ENCODE assay signal across 25 mouse cellular contexts in the genomic region with DNA sequence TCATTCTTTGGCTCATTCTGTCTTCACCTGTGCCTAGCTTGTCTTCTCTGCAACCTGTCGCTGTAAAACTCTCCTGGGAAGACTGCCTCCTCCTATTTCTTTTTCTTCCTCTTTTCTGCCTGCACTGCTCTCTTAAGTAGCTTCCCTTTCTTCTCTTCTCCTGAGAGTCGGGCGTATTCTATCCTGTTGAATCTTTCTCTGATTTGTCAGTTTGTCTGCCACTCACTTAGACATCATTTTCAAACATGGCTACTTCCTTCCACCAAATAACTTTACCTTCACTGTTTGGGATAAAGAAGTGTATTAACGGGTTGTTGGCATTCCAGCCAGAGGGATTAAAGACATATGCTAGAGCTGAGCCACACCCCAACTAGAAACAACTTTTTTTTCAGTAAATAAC. TPM values are rescaled to one million over a fixed set of nuclear protein-coding genes. Genes with fewer than 3 reads are reported as not detected.
DNase-seq lines count a peak whose midpoint lies in the region; ATAC-seq lines count a peak whose summit lies in the region.
"Had no signal": no experiment of that assay in that cellular context is flagged by ENCODE, and none has a peak within 500 bp of the region (broad histone marks: within the 10 kb centered on the region; RNA-seq: fewer than 3 reads in every experiment).

No protein-coding gene starts in this region.

- peak; percentile 43 for DNase-seq in heart, adult 11 months
- no peak for DNase-seq in heart, embryonic 10.5 days (ENCODE audit: low spot score)
- peak; percentile 56 for DNase-seq in MEL-GATA-1-ER (ENCODE audit: extremely low read depth, low read depth)
- no peak for DNase-seq in B cell, adult 2 months
- DNase-seq: adrenal gland, adult 2 months; adrenal gland, postnatal 36 days; cerebellum, adult 18-20 months; gastrocnemius, postnatal 10 days; kidney, adult 9 months; kidney, postnatal 10 days; layer of hippocampus, adult 9-11 months; lung, embryonic 14.5 days; lung, postnatal 14 days; midbrain, embryonic 14.5 days; retina, postnatal 1 day; right cerebral cortex, postnatal 14 days had no signal

- 90% methylated on average over 4 of the region's 4 CpGs for WGBS in heart, embryonic 11.5 days (ENCODE audit: insufficient replicate concordance)
- 84% methylated on average over 4 of the region's 4 CpGs for WGBS in heart, embryonic 16.5 days
- 89% methylated on average over 4 of the region's 4 CpGs for WGBS in heart, embryonic 10.5 days

- H3K9ac ChIP-seq in heart, embryonic 11.5 days (ENCODE audit: low read depth, low read length), result no peak overlapping the region
- no peak overlapping the region for H3K9ac ChIP-seq in heart, embryonic 16.5 days (ENCODE audit: low read length)
- H3K9ac ChIP-seq: embryonic facial prominence, embryonic 15.5 days; forebrain, embryonic 13.5 days; hindbrain, embryonic 14.5 days; liver, embryonic 15.5 days; lung, embryonic 14.5 days; stomach, embryonic 15.5 days had no signal

- H3K27ac ChIP-seq in heart, embryonic 11.5 days (ENCODE audit: low read depth, low read length), result no peak overlapping the region
- peak overlapping the region; percentile 48 for H3K27ac ChIP-seq in heart, embryonic 16.5 days (ENCODE audit: low read length)
- H3K27ac ChIP-seq in heart, embryonic 10.5 days, result no peak overlapping the region
- H3K27ac ChIP-seq: embryonic facial prominence, embryonic 15.5 days; forebrain, embryonic 13.5 days; hindbrain, embryonic 14.5 days; liver, embryonic 15.5 days; stomach, embryonic 15.5 days had no signal

- H3K4me3 ChIP-seq in heart, embryonic 11.5 days (ENCODE audit: low read depth, low read length), result no peak overlapping the region
- no peak overlapping the region for H3K4me3 ChIP-seq in heart, embryonic 16.5 days (ENCODE audit: low read length)
- no peak overlapping the region for H3K4me3 ChIP-seq in heart, embryonic 10.5 days
- H3K4me3 ChIP-seq: embryonic facial prominence, embryonic 15.5 days; forebrain, embryonic 13.5 days; liver, embryonic 15.5 days; stomach, embryonic 15.5 days had no signal

- no peak for ATAC-seq in heart, embryonic 11.5 days (replicated peaks; ENCODE audit: insufficient number of reproducible peaks, low FRiP score, low TSS enrichment)
- ATAC-seq in heart, embryonic 16.5 days (replicated peaks; ENCODE audit: extremely low read depth, insufficient read depth, low FRiP score), result no peak
- ATAC-seq: activated CD4-positive, CD25-positive, alpha-beta regulatory T cell, adult 4 months; forebrain, embryonic 13.5 days; intestine, postnatal 0 days had no signal

- no peaks in the 10 kb centered on the region for H3K27me3 ChIP-seq in heart, embryonic 11.5 days (ENCODE audit: control insufficient read depth, insufficient read depth, low read length)
- H3K27me3 ChIP-seq in heart, embryonic 16.5 days (ENCODE audit: control insufficient read depth, insufficient read depth, low read length), result no peaks in the 10 kb centered on the region
- no peaks in the 10 kb centered on the region for H3K27me3 ChIP-seq in heart, embryonic 10.5 days (ENCODE audit: insufficient read depth, poor library complexity, severe bottlenecking)
- H3K27me3 ChIP-seq: embryonic facial prominence, embryonic 15.5 days; forebrain, embryonic 13.5 days; liver, embryonic 15.5 days; stomach, embryonic 15.5 days had no signal

- peaks cover 38% of the 10 kb centered on the region for H3K36me3 ChIP-seq in heart, embryonic 11.5 days (ENCODE audit: control insufficient read depth, insufficient read depth, low read length)
- peaks cover 56% of the 10 kb centered on the region for H3K36me3 ChIP-seq in heart, embryonic 16.5 days (ENCODE audit: control insufficient read depth, insufficient read depth)
- H3K36me3 ChIP-seq in heart, embryonic 10.5 days, result peaks cover 94% of the 10 kb centered on the region

- H3K9me3 ChIP-seq in heart, embryonic 11.5 days (replicated peaks; ENCODE audit: control insufficient read depth, low read length), result no peaks in the 10 kb centered on the region
- H3K9me3 ChIP-seq in heart, embryonic 16.5 days (replicated peaks; ENCODE audit: control insufficient read depth, low read length), result no peaks in the 10 kb centered on the region
- no peaks in the 10 kb centered on the region for H3K9me3 ChIP-seq in heart, embryonic 10.5 days
- H3K9me3 ChIP-seq: embryonic facial prominence, embryonic 15.5 days; forebrain, embryonic 13.5 days; liver, embryonic 15.5 days; stomach, embryonic 15.5 days had no signal

- no peak overlapping the region for H3K4me2 ChIP-seq in heart, embryonic 11.5 days
- H3K4me2 ChIP-seq in heart, embryonic 16.5 days (ENCODE audit: low read depth, low read length), result no peak overlapping the region
- H3K4me2 ChIP-seq: embryonic facial prominence, embryonic 15.5 days; forebrain, embryonic 13.5 days; hindbrain, embryonic 14.5 days; liver, embryonic 15.5 days; lung, embryonic 14.5 days; stomach, embryonic 15.5 days had no signal

- H3K4me1 ChIP-seq in heart, embryonic 11.5 days (ENCODE audit: control insufficient read depth, insufficient read depth, low read length), result peaks cover 6% of the 10 kb centered on the region
- H3K4me1 ChIP-seq in heart, embryonic 16.5 days (ENCODE audit: control insufficient read depth, insufficient read depth, low read length), result peaks cover 26% of the 10 kb centered on the region
- peaks cover 7% of the 10 kb centered on the region; the same call in 1 of the 2 replicates for H3K4me1 ChIP-seq in heart, embryonic 10.5 days
- H3K4me1 ChIP-seq: forebrain, embryonic 13.5 days; liver, embryonic 15.5 days had no signal

RNA-seq across cellular contexts. Expression of a gene that starts 20.0 kb away (rescaled TPM):
- 73.3 and 79.7 TPM in 2 replicates for polyA plus RNA-seq in heart, embryonic 11.5 days (2014; fragmentation: Nextera tagmentation; extraction: Ambion mirVana)
- polyA plus RNA-seq in heart, embryonic 16.5 days (2015; fragmentation: Nextera tagmentation; extraction: Ambion mirVana), result 60.3 and 64.4 TPM in 2 replicates
- 56.8 and 65.1 TPM in 2 replicates for polyA plus RNA-seq in heart, embryonic 10.5 days (2016; fragmentation: Nextera tagmentation; extraction: Ambion mirVana)

Comparison
In these comparisons a context has a peak if more than half of its experiments do, and no peak if none do; other contexts are left out.
1. DNase-seq: peak in heart, adult 11 months (single experiment) and MEL-GATA-1-ER (single experiment); none in heart, embryonic 10.5 days (single experiment) and B cell, adult 2 months (0 of 2).